Mouse (Mus musculus) cerebellum, postnatal 10 days (tissue): ENCODE measurements around the gene Pip4p1.
A peak's percentile ranks its signal among the peaks of the same experiment; 100 is the strongest.
"Not testable (repeated sequence)": the region's sequence is repeated elsewhere in the genome, so short reads cannot be mapped to it uniquely, and the experiment has no call there.

Source experiments
- DNase-seq, 2 experiments: peaks; one replicate each; pipeline ENCODE4 v3.0.0; 2021; ENCODE audit warnings: mixed read lengths in 2 of 2

Pip4p1 gene

GRCm38 (mm10) chr14:50930754-50931492 is at the start of gene Pip4p1, which contains the start of gene Pnp:
Pip4p1 (minus strand) TSS chr14:50930856.
Pnp (plus strand) TSS chr14:50931082.
- DNase-seq: peak; percentile 99 to 100

GRCm38 (mm10) chr14:50979631-50980030 is 49.0 kb upstream of the Pip4p1 start:
- peak in 1 of 2 experiments; percentile 15 for DNase-seq

- DNase-seq: not testable (repeated sequence)
Measured at GRCm38 (mm10) chr14:50978451-50978850, 47.8 kb upstream of the Pip4p1 start.

GRCm38 (mm10) chr14:50976674-50977073 is 46.0 kb upstream of the Pip4p1 start:
- DNase-seq: peak; percentile 4 to 8

GRCm38 (mm10) chr14:50975001-50975400 is 44.3 kb upstream of the Pip4p1 start:
- no peak for DNase-seq

- DNase-seq: no peak
Measured at GRCm38 (mm10) chr14:50973700-50974099, 43.0 kb upstream of the Pip4p1 start.

GRCm38 (mm10) chr14:50973054-50973453 is 42.4 kb upstream of the Pip4p1 start:
- DNase-seq: not testable (repeated sequence)

GRCm38 (mm10) chr14:50970822-50971221 is 40.2 kb upstream of the Pip4p1 start:
- no peak for DNase-seq

- DNase-seq: peak; percentile 71 to 72
Measured at GRCm38 (mm10) chr14:50969558-50970544, 39.2 kb upstream of the Pip4p1 start.

GRCm38 (mm10) chr14:50969041-50969440 is 38.4 kb upstream of the Pip4p1 start:
- peak; percentile 40 to 53 for DNase-seq

GRCm38 (mm10) chr14:50968216-50968980 is 37.7 kb upstream of the Pip4p1 start:
- DNase-seq: peak in 1 of 2 experiments; percentile 6

GRCm38 (mm10) chr14:50958289-50958995 is 27.8 kb upstream of the Pip4p1 start:
- DNase-seq: not testable (repeated sequence)

GRCm38 (mm10) chr14:50957146-50957545 is 26.5 kb upstream of the Pip4p1 start:
- DNase-seq: not testable (repeated sequence)

- DNase-seq: peak in 1 of 2 experiments; percentile 16
Measured at GRCm38 (mm10) chr14:50956724-50957123, 26.1 kb upstream of the Pip4p1 start.

GRCm38 (mm10) chr14:50955942-50956508 is 25.4 kb upstream of the Pip4p1 start, which contains the start of gene Pnp2:
Pnp2 (plus strand) TSS chr14:50955992.
- DNase-seq: peak; percentile 76 to 84

- no peak for DNase-seq
Measured at GRCm38 (mm10) chr14:50955487-50955886, 24.8 kb upstream of the Pip4p1 start.

- not testable (repeated sequence) for DNase-seq
Measured at GRCm38 (mm10) chr14:50945526-50945925, 14.9 kb upstream of the Pip4p1 start.

- not testable (repeated sequence) for DNase-seq
Measured at GRCm38 (mm10) chr14:50945081-50945480, 14.4 kb upstream of the Pip4p1 start.

GRCm38 (mm10) chr14:50944668-50945033 is 14.0 kb upstream of the Pip4p1 start:
- DNase-seq: not testable (repeated sequence)

GRCm38 (mm10) chr14:50943932-50944667 is 13.4 kb upstream of the Pip4p1 start, which contains the start of gene Gm49342:
Gm49342 (plus strand) TSS chr14:50944517.
- peak; percentile 95 for DNase-seq

GRCm38 (mm10) chr14:50938940-50939339 is 8.3 kb upstream of the Pip4p1 start:
- DNase-seq: no peak
